Mouse (Mus musculus): ENCODE measurements at regions not wholly inside any gene's neighbourhood (a gene's known extent, or its start where the extent isn't known, plus 50 kb on each side); places are given as distances from the start of the nearest gene placed in this dataset.

DNA sequence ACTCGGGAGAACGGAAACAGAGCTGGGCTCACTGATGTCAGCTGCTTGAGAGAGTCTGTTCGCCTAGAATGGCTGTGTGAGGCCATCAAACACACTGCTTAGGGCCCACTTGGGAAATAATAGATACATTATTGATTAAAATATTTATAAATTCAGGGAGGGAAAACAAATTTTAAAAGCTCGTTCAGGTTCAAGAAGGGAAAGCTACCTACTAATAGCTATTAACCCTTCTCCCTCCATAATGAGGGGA is 393.0 kb upstream of the Tenm3 start:
- no peak for DNase-seq (ENCODE audit: low spot score)

DNA sequence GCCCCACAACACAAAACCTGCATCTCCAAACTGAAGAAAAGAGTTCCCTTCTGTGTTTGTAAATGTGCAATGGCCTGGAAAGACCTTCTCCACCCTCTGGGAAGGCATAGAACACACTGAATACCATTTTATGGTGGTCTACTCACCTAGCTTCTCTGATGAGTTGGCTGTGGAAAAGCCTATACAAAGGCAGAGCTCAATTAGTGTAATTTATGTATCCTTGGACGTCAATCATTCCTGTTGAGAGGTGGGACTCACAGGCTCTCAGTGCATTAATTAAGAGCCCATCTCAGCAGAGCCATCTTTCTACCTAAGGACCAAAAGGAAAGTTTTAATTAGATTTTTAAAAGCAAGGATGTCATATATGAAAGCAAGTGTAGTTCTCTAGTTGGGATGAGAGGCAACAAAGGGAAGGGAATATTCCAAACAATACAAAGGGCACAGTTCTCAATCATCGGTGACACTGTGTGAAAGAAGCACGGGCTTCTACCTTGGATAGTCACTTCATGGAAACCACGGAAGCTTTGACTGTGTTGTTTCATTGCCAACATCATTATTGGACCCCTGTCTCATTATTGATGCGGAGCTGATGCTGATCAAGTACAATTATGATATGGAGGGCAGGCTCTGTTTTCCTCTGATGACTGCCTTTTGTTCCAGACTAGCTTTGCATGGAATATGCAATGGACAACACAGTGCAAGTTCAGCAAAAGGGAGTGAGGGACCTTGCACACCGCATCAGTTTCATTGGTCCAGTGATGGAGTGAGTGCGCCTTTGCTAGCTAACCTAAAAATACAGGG is 392.5 kb upstream of the Tenm3 start:
- DNase-seq (ENCODE audit: low spot score), result no peak

DNA sequence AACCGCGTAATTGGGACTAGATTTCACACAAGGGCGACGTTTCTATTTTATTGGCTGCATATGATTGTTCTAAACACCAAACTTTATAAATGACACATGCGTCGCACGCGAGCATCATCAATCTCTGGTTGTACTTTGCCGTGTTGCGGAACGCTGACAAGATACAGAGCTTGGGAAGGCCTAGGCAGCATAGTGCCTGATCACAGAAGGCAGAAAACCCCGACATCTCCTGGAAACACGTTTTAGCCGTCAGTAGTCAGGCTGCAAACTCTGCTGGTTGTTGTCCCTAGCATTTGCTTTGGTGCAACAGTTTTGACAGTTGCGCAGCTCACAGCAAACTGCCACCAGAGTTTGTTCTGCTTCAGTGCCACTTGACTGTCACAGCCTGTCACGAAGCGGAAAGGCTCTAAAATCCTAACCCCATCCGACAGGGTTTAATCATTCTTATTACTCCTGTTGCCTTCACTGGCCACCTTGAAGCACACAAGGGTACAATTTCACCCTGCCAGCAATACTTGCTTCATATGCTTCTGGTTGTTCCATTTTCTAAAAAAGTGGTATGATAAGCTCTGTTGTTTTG is 380.2 kb upstream of the Tenm3 start:
- DNase-seq (ENCODE audit: low spot score), result no peak

DNA sequence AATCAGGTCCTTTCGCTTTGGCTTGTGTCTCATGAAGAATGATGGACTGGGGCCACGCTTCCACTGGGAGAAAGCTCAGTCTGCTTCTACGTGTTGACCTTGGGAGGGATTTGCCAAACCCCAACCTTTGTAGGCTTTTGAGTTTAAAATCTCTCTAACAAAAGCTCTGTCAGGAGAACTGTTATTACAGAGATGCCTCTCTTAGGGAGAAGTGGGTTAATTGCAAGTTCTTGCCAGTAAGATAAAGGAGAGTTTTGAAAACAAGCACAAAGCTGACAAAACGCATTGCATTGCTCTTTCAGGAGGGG is 351.5 kb upstream of the Tenm3 start:
- DNase-seq (ENCODE audit: low spot score), result no peak

DNA sequence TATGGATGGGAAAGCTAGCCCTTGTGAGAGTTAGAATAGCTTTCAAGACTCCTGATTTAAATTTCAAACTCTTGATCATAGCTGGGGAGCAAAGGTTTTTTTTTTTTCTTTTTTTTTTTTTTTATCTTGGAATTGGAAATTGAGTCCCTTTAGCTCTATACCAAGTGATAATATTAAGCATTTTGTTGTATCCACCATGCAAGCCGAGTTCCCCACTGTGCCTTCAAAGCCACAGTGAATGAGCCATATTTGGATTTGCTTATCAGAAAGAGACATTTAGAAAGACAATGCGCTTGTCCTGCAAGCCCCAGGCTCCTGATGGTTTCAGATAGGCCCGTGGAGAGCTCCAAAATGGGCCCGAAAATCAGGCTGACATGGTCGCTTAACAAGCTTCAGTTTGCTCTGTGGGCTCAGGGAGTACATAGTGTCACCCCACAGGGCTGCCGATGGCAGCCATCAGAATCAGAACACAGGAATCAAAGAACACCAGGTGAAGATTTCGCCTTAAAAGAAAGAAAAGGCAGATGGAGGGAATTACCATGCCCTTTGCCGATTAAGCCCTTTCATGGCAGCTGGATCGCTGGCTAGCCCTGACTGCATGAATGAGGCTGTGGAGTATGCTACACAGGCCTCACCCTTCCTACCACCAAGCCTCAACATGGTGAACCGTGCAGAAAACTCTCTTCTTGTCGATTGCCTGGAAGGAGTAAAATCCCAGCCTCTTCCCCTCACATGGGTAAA is 351.0 kb upstream of the Tenm3 start:
- no peak for DNase-seq (ENCODE audit: low spot score)

DNA sequence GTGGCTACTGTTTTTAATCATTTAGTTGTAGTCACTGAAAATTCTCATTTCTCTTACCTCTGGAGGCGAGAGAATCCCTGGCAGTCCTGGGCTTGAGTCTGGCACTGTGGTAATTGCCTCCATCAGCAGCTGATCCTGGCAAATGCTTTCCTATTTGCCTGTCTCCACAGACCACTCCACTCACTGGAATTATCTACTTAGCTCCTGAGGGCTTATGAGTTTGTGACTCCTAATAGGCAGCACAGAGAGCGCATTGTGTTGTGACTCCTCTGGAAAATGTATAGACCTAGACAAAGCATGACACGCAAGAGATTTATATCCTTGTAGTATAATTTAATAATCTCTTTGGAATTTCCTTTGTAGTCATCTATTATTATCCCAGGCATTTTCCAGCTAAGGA is 343.1 kb upstream of the Tenm3 start:
- no peak for DNase-seq (ENCODE audit: low spot score)

DNA sequence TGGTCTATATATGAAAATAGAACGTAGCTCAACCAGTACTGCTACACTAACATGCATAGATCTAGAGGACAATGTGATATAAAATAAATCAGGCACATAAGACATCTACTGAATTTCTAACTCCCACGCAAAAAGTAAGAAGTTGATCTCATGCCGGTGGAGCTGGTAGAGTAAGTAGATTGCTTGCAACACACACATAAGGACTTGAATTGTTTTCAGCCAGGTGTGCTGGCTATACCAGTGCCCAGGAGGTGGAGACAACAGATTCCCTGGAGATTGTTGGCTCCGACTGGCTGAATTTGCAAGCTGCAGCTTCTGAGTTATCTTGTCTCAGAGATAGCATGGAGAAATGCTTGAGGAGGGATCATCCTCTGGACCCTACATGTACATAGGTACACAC is 331.6 kb upstream of the Tenm3 start:
- DNase-seq (ENCODE audit: low spot score), result no peak

DNA sequence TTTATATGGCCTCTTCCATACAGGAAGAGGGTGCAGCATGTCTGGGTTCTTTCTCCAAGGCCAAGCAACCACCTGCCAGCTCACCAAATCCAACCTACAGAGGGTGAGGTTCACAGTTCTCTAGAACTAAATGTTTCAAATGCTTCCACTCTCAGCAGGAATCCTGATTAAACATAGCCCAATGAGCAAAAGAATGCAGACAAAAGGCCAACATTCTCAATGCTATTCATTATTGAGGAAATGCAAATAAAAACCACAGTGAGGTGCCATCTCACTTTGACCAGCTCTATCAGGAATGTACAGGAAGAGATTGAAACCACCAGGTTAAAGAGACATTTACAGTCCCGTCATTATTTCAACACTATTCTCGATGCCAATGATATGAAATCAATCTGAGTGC is 331.2 kb upstream of the Tenm3 start:
- no peak for DNase-seq (ENCODE audit: low spot score)

DNA sequence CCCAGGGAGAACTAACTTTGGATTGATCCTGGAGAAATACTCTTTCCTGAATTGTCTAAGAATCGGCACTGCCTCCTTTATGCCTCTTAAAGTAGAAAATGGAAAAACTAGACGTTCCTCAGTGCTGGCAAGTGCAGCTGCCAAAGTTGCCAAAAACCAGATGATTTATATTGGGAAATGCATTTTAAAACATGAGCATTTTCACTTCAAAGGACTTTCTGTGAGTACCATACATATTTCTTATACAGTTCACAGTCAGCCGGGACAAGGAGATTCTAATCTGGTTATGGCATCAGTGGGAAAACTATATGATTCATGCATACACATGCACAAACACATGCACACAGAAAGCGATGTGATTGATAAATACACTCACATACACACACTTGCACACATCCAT is 315.6 kb upstream of the Tenm3 start:
- DNase-seq (ENCODE audit: low spot score), result no peak

DNA sequence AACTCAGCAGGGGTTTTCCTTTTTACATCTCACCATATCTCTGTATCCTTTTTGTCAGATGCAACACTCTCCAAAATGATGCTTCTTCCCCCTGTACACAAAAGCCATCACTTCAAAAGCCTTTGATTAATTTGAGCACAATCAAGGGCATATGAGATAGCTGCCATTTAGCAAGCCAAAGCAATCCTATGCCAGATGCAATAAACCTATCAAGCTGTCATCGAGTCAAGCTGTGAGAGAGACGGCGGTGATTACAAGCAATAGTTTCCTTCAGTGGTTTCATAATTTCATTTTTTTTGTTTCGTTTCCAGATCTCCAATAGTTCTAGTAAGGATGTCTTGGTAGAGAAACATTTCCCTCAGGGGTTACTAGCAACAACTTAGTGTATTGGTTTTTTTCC is 314.4 kb upstream of the Tenm3 start:
- DNase-seq (ENCODE audit: low spot score), result no peak

DNA sequence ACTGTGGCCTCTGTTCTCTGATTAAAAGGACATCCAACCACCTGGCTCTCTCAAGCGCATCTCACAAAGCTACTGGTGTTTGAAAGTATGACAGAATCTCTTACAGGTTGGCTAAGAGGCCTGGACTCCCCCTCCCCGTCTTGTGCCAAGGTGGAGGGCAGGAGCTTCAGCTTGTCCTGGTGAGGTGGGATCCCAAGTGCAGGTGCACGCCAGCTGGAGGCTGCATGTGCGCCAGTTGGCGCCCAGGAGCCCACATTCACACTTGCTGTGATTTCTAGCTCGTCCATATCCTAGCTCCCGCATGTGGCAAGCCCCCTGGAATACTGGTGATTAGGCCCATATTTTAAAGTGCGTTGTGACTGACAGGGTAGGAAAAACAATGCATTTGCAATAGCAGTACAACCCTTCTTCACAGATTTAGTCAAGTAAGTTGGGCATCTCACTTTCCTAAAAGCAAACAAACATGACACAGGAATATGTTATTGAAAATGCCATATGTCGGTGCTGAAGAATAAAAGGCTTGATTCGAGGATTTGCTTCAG is 292.8 kb upstream of the Tenm3 start:
- no peak for DNase-seq (ENCODE audit: low spot score)

DNA sequence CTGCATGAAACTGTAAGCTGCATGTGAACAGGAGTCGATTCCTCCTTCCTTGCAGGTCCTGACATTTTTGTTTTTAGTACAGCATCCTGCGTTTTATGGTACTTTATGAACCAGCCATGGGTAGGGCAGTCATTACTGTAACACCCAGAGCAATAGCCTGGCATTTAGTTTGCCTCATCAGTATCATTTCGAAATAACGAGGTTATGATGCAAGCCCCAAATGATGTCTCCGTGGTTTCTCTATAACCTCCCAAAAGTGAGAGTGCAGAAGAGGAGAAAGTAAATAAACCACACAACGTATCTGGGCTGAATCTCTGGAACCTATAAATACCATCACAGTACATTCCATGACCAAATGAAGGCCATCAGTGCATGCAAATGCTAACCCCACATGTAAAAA is 265.3 kb upstream of the Tenm3 start:
- DNase-seq (ENCODE audit: low spot score), result no peak

DNA sequence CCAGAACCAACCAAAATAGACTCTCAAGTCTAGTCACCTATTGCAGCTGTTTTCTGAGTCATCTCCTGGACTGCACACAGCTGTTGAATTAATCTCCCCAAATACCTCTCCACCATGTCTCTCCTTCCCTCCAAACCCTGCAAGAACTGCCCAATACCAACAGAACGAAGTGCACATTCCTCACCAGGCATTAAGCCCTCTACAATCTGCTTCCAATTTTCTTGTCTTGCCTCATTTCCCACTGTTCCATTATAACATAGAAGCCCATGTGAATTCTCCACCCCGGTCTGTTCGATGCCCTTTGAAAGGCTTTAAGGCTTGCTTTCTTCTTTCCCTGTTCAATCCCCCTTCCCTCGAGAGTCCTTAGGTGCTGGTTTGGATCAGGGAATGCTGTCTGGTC is 264.9 kb upstream of the Tenm3 start:
- no peak for DNase-seq (ENCODE audit: low spot score)

DNA sequence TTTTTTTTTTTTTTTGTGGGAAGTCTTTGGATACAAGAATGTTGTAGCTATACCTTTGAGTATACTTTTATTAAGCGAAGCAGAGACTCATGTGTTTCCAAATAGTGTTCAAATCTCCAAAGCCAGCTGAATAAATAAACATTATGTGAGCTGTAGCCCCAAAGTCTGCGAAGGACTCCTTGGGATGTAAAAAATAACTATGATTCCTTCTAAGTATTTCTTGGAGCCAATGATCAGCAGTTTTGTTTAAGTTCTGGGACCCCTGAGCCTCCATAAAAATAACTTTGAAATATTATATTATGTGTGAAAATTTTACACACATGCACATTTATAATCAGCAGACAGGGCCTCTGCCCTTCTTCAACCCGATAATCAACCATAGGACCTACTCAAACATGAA is 262.8 kb upstream of the Tenm3 start:
- no peak for DNase-seq (ENCODE audit: low spot score)

DNA sequence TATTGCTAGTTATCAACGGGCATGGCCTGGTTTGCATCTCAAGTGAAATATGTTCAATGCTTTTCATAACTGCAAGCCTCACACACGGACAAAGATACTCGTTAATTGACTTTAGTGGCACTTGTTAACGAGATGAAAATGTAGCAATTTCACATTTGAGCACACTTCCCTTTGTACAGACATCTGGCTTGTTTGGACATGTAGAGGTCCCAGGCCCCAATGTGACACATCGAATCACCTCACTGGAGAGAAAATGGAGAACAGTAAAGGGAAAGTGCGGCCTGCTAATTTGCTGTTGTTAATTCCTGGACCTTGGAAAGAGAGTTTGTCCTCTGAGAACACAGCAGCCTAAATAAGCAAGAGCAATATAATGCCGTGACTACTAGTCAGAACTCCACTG is 257.4 kb upstream of the Tenm3 start:
- DNase-seq (ENCODE audit: low spot score), result no peak

DNA sequence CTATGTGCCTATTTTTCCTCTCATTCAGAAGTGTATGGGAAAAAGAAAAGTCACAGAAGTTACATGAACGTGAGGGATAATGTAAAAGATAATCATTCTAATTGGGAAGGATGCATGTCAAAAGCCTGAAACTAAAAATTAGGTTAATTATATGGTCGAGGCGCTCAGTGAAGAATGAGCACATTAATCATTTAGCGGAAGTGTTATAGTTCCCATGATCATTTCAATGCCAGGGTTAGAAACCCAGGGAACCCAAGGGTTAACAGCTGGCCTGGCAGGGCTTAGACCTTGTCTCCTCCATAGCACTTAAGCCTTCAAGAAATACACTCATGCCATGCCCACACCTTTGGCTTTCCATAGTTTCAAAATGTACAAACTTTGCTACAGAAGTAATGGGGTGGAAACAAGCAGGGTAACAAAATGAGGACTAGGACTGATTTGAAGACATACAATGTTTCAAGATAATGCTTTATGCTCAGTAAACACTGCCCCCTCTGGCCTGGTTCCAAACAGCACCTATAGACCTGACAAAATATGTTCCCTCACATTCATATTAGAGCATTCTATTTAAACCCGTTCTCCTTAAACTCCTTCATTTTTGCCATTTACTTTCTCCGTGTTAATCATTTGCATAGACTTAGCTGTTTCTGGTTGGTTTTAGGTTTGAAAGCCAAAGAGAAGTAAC is 240.6 kb upstream of the Tenm3 start:
- no peak for DNase-seq (ENCODE audit: low spot score)

DNA sequence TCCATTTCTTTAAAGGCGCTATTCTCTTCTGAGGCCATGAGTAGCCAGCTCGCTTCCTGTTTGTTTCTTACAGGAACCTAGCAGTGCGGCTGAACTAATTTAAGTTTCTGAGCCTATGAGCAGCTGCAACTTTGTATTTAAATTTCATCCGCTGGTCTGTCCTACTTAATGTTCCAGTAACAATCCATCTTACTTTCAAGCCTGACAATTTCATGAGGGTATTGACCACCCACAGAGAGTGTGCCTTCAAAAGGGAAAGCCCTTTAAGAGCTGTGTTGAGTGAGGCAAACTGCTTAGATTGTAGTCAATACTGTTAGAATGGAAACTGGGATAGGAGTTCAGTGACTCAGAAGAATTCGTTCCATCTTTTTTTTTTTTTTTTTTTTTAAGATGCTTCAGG is 225.7 kb upstream of the Tenm3 start:
- no peak for DNase-seq (ENCODE audit: low spot score)

DNA sequence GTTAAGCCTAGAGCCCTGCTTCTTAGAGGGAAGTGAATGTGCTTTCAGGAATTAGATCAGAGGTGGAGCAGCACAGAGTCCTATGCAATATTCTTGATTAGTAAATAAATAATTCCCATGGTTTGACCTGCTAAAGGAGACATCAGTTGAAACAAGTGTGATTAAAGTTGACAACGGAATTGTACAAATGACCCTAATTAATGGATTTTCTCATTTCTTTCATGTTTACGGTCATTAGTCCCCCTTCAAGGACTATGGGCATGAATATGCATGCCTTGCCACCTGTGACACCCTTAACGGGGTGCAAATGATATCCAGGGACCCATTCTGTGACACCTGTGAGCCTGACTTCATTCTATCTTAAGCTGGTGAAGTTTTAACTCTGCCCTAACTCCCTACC is 219.5 kb upstream of the Tenm3 start:
- no peak for DNase-seq (ENCODE audit: low spot score)

DNA sequence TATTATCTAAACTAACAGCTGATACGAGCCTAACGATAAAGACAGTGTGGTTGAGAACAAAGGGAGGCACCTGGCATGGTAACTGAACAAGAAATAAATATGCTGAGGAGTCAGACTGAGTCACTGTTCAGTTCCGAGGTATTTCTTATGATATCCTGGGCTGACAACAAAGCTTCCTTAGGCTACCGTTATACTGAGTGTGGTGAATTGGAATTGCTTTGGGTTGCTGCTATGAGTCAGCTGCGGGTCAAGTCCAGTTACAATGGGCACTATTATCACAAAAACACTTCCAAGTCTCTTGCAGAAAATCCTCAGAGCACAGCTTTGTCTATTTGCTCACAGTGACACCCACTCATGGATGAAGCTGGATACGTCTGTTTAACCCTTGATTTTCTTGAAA is 199.5 kb upstream of the Tenm3 start:
- no peak for DNase-seq (ENCODE audit: low spot score)

DNA sequence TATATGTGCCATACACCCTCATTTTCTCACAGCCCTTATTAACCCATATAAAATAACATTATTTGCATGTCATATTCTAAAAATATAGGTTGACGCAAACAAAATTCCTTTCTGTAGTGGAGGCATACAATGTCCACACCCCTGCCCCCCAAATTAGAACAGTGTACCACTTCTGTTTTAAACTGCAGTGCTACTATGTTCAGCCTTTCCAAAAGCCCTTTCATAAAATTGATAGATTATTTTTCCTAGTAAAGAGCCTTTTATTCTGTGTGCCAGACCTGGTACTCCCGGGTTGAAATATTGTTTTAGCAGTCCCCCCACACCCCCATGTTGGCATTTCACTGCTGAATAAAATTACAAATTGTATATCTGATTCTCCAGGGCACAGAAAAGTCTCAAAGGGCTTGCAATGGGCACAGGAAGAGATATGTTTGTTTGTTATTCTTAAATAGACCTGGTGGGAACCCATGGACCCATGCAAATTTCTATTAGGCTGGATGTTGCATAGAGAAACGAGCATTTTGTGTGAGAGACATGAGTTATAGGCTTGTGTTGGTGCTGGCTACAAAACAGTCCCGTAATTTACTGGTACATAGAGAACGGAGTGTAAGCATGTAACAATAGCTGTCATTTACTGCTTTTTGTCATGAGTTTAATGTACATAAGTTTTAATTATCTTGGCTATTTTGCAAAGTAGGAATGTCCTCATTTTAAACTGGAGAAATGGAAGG is 192.4 kb upstream of the Tenm3 start:
- DNase-seq (ENCODE audit: low spot score), result no peak

DNA sequence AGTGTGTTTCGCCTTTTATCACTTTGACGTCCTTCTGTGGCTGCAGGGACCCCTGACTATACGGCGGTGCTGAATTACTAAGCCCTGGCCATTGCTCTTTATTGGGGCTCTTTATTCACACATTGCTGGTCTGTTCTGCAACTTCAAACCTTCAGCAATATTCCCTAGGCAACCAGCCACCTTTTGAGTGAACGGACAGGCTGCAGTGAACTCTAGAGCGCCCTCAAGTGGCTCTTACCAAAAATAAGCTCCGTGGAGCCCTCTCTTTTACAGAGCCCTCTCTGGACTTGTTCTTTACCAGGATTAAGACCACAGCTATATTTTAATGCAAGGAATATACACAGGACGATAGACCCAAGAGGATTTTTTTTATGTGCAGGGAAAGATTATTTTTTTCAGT is 191.8 kb upstream of the Tenm3 start:
- DNase-seq (ENCODE audit: low spot score), result peak; percentile 10

DNA sequence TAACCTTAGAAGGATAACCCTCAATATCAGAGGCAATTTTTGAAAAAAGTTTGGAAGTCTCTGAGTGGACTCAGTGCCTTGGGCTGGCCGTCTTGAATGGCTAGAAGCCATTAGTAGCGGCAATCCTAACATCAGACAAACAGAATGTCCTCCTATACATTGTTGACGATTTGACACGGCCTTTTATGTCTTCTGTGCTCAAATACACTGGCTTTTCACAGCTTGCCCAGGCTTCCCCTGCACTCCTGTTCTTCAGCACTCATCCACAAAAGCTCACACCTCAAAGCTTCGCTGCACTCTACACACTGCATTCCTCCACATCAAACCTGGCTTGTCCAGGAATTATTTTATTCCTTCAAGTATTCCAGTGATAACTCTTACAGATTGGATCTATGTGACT is 186.5 kb upstream of the Tenm3 start:
- no peak for DNase-seq (ENCODE audit: low spot score)
